Mouse (Mus musculus) ZHBTc4 (cell line): ENCODE measurements around the gene Cmip.
A peak's percentile ranks its signal among the peaks of the same experiment; 100 is the strongest.

Experiments
- DNase-seq: peaks from one replicate; pipeline ENCODE4 v3.0.0-alpha.2; 2011; ENCODE audit warnings: low read depth, low spot score

Gene Cmip

GRCm38 (mm10) chr8:117501323-117501722, 244.5 kb downstream of the Cmip start:
- no peak for DNase-seq

- DNase-seq: peak; percentile 71
Observed at GRCm38 (mm10) chr8:117503405-117504069, 246.7 kb downstream of the Cmip start.

- no peak for DNase-seq
Observed at GRCm38 (mm10) chr8:117507703-117508102, 250.8 kb downstream of the Cmip start.
